Mouse (Mus musculus): ENCODE data around the gene E130114P18Rik. TPM values are rescaled to one million over a fixed set of nuclear protein-coding genes. Genes with fewer than 3 reads are reported as not detected.

Gene E130114P18Rik
- polyA plus RNA-seq, 1 experiment from 2014 or later = 6.3 TPM

GRCm38 (mm10) chr4:97663922-97664321 is 114.0 kb downstream of the E130114P18Rik start:
- Histone ChIP-seq H3K4me3 (ENCODE audit: low read depth, low read length) (no peak overlapping the region), H3K9me3 (ENCODE audit: control insufficient read depth, low read depth, low read length) (no peaks in the 10 kb centered on the region), H3K27me3 (ENCODE audit: control insufficient read depth, insufficient read depth, low read length) (no peaks in the 10 kb centered on the region), H3K4me1 (ENCODE audit: control insufficient read depth, insufficient read depth, low read length) (no peaks in the 10 kb centered on the region), H3K9ac (replicated peaks; ENCODE audit: low read depth, low read length) (no peak overlapping the region), H3K27ac (ENCODE audit: low read length) (no peak overlapping the region), H3K4me2 (replicated peaks; ENCODE audit: low read depth, low read length) (no peak overlapping the region), H3K36me3 (ENCODE audit: control insufficient read depth, insufficient read depth, low read length) (no peaks in the 10 kb centered on the region)
- WGBS = 80% methylated on average over 6 of the region's 6 CpGs
- ATAC-seq (ENCODE audit: insufficient number of reproducible peaks, insufficient read depth, low FRiP score, low read depth) = no peak

- H3K4me3 ChIP-seq (ENCODE audit: low read depth, low read length) = no peak overlapping the region
- H3K27ac ChIP-seq (ENCODE audit: low read length) = no peak overlapping the region
- H3K36me3 ChIP-seq (ENCODE audit: control insufficient read depth, insufficient read depth, low read length) = no peaks in the 10 kb centered on the region
- no peak for ATAC-seq (ENCODE audit: insufficient number of reproducible peaks, insufficient read depth, low FRiP score, low read depth)
- no peaks in the 10 kb centered on the region for H3K4me1 ChIP-seq (ENCODE audit: control insufficient read depth, insufficient read depth, low read length)
- H3K27me3 ChIP-seq (ENCODE audit: control insufficient read depth, insufficient read depth, low read length) = no peaks in the 10 kb centered on the region
- no peak overlapping the region for H3K9ac ChIP-seq (replicated peaks; ENCODE audit: low read depth, low read length)
- no peaks in the 10 kb centered on the region for H3K9me3 ChIP-seq (ENCODE audit: control insufficient read depth, low read depth, low read length)
- 63% methylated on average over 11 of the region's 11 CpGs for WGBS
- no peak overlapping the region for H3K4me2 ChIP-seq (replicated peaks; ENCODE audit: low read depth, low read length)
Observed at GRCm38 (mm10) chr4:97662841-97663240, 115.0 kb downstream of the E130114P18Rik start.

- Histone ChIP-seq H3K4me1 (ENCODE audit: control insufficient read depth, insufficient read depth, low read length) (no peaks in the 10 kb centered on the region), H3K27me3 (ENCODE audit: control insufficient read depth, insufficient read depth, low read length) (no peaks in the 10 kb centered on the region), H3K9me3 (ENCODE audit: control insufficient read depth, low read depth, low read length) (no peaks in the 10 kb centered on the region), H3K4me3 (ENCODE audit: low read depth, low read length) (no peak overlapping the region), H3K27ac (ENCODE audit: low read length) (no peak overlapping the region), H3K4me2 (replicated peaks; ENCODE audit: low read depth, low read length) (no peak overlapping the region), H3K36me3 (ENCODE audit: control insufficient read depth, insufficient read depth, low read length) (no peaks in the 10 kb centered on the region), H3K9ac (replicated peaks; ENCODE audit: low read depth, low read length) (no peak overlapping the region)
- 74% methylated on average over 10 of the region's 10 CpGs for WGBS
- ATAC-seq (ENCODE audit: insufficient number of reproducible peaks, insufficient read depth, low FRiP score, low read depth) = no peak
Observed at GRCm38 (mm10) chr4:97661611-97662273, 116.1 kb downstream of the E130114P18Rik start.

DNA sequence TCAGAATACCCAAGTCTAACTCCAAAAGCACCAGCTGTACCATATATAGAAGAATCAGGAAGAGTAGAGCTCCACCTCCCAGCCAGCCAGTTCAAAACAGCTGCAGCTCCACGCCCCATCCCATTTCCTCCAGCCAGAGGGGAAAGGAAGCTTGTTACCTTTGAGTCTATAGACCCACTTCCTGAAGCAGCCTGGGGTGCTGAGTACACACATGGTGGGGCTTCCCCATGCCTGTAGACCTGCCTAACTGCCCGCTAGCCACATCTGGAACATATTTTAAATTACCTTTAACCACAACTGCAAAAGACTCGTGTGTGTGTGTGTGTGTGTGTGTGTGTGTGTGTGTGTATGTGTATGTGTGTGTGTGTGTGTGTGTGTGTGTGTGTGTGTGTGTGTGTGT is 120.3 kb downstream of the E130114P18Rik start:
- H3K27me3 ChIP-seq (ENCODE audit: control insufficient read depth, insufficient read depth, low read length) = no peaks in the 10 kb centered on the region
- no peak overlapping the region for H3K4me2 ChIP-seq (replicated peaks; ENCODE audit: low read depth, low read length)
- no peak for ATAC-seq (ENCODE audit: insufficient number of reproducible peaks, insufficient read depth, low FRiP score, low read depth)
- H3K36me3 ChIP-seq (ENCODE audit: control insufficient read depth, insufficient read depth, low read length) = no peaks in the 10 kb centered on the region
- H3K9ac ChIP-seq (replicated peaks; ENCODE audit: low read depth, low read length) = no peak overlapping the region
- H3K4me1 ChIP-seq (ENCODE audit: control insufficient read depth, insufficient read depth, low read length) = no peaks in the 10 kb centered on the region
- H3K4me3 ChIP-seq (ENCODE audit: low read depth, low read length) = no peak overlapping the region
- H3K27ac ChIP-seq (ENCODE audit: low read length) = no peak overlapping the region
- 73% methylated on average over 3 of the region's 3 CpGs for WGBS
- no peaks in the 10 kb centered on the region for H3K9me3 ChIP-seq (ENCODE audit: control insufficient read depth, low read depth, low read length)

- Histone ChIP-seq H3K27ac (ENCODE audit: low read length) (no peak overlapping the region), H3K4me2 (replicated peaks; ENCODE audit: low read depth, low read length) (no peak overlapping the region), H3K9me3 (ENCODE audit: control insufficient read depth, low read depth, low read length) (no peaks in the 10 kb centered on the region), H3K27me3 (ENCODE audit: control insufficient read depth, insufficient read depth, low read length) (no peaks in the 10 kb centered on the region), H3K4me1 (ENCODE audit: control insufficient read depth, insufficient read depth, low read length) (peaks cover 13% of the 10 kb centered on the region), H3K4me3 (ENCODE audit: low read depth, low read length) (no peak overlapping the region), H3K36me3 (ENCODE audit: control insufficient read depth, insufficient read depth, low read length) (no peaks in the 10 kb centered on the region), H3K9ac (replicated peaks; ENCODE audit: low read depth, low read length) (no peak overlapping the region)
- WGBS = 43% methylated on average over 5 of the region's 5 CpGs
- ATAC-seq (ENCODE audit: insufficient number of reproducible peaks, insufficient read depth, low FRiP score, low read depth) = no peak
Observed at GRCm38 (mm10) chr4:97649626-97650015, 128.3 kb downstream of the E130114P18Rik start.

- H3K9ac ChIP-seq (replicated peaks; ENCODE audit: low read depth, low read length) = no peak overlapping the region
- peaks cover 13% of the 10 kb centered on the region for H3K4me1 ChIP-seq (ENCODE audit: control insufficient read depth, insufficient read depth, low read length)
- no peaks in the 10 kb centered on the region for H3K27me3 ChIP-seq (ENCODE audit: control insufficient read depth, insufficient read depth, low read length)
- WGBS = 26% methylated on average over 11 of the region's 11 CpGs
- ATAC-seq (ENCODE audit: insufficient number of reproducible peaks, insufficient read depth, low FRiP score, low read depth) = peak; percentile 49; the same call in 1 of the 2 replicates
- H3K36me3 ChIP-seq (ENCODE audit: control insufficient read depth, insufficient read depth, low read length) = no peaks in the 10 kb centered on the region
- H3K27ac ChIP-seq (ENCODE audit: low read length) = peak overlapping the region; percentile 48; the same call in 1 of the 2 replicates
- H3K4me2 ChIP-seq (replicated peaks; ENCODE audit: low read depth, low read length) = no peak overlapping the region
- H3K4me3 ChIP-seq (ENCODE audit: low read depth, low read length) = no peak overlapping the region
- H3K9me3 ChIP-seq (ENCODE audit: control insufficient read depth, low read depth, low read length) = no peaks in the 10 kb centered on the region
Observed at GRCm38 (mm10) chr4:97648825-97649625, 128.9 kb downstream of the E130114P18Rik start.

DNA sequence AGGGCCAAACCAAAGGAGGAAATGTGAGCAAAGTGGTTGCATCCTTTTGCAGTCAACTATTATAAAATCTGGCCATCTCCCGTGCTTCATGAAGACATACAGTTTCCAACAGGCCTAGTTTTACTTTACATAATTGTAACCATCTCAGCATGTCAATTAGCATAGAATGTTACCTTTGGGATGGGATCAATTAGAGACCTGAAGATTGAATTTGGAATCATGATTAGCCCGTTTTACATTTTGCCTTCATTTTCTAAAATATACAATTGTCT is 129.5 kb downstream of the E130114P18Rik start:
- no peak for ATAC-seq (ENCODE audit: insufficient number of reproducible peaks, insufficient read depth, low FRiP score, low read depth)
- Histone ChIP-seq H3K4me2 (replicated peaks; ENCODE audit: low read depth, low read length) (no peak overlapping the region), H3K9ac (replicated peaks; ENCODE audit: low read depth, low read length) (no peak overlapping the region), H3K9me3 (ENCODE audit: control insufficient read depth, low read depth, low read length) (no peaks in the 10 kb centered on the region), H3K27ac (ENCODE audit: low read length) (no peak overlapping the region), H3K27me3 (ENCODE audit: control insufficient read depth, insufficient read depth, low read length) (no peaks in the 10 kb centered on the region), H3K4me1 (ENCODE audit: control insufficient read depth, insufficient read depth, low read length) (peaks cover 13% of the 10 kb centered on the region), H3K4me3 (ENCODE audit: low read depth, low read length) (no peak overlapping the region), H3K36me3 (ENCODE audit: control insufficient read depth, insufficient read depth, low read length) (no peaks in the 10 kb centered on the region)
- 70% methylated on average over 2 of the region's 2 CpGs for WGBS

GRCm38 (mm10) chr4:97647700-97648435 is 130.0 kb downstream of the E130114P18Rik start:
- peaks cover 13% of the 10 kb centered on the region for H3K4me1 ChIP-seq (ENCODE audit: control insufficient read depth, insufficient read depth, low read length)
- WGBS = 58% methylated on average over 15 of the region's 15 CpGs
- ATAC-seq (ENCODE audit: insufficient number of reproducible peaks, insufficient read depth, low FRiP score, low read depth) = no peak
- H3K9ac ChIP-seq (replicated peaks; ENCODE audit: low read depth, low read length) = no peak overlapping the region
- no peaks in the 10 kb centered on the region for H3K36me3 ChIP-seq (ENCODE audit: control insufficient read depth, insufficient read depth, low read length)
- no peak overlapping the region for H3K27ac ChIP-seq (ENCODE audit: low read length)
- H3K4me3 ChIP-seq (ENCODE audit: low read depth, low read length) = no peak overlapping the region
- no peak overlapping the region for H3K4me2 ChIP-seq (replicated peaks; ENCODE audit: low read depth, low read length)
- no peaks in the 10 kb centered on the region for H3K27me3 ChIP-seq (ENCODE audit: control insufficient read depth, insufficient read depth, low read length)
- H3K9me3 ChIP-seq (ENCODE audit: control insufficient read depth, low read depth, low read length) = no peaks in the 10 kb centered on the region
